Mouse (Mus musculus): ENCODE data around the gene Dpm2. TPM values are rescaled to one million over a fixed set of nuclear protein-coding genes. Genes with fewer than 3 reads are reported as not detected.

Dpm2 gene
- polyA plus RNA-seq (2014; fragmentation: Illumina TruSeq; extraction: RNeasy Lipid Tissue Mini Kit (QIAGEN cat#74804); ENCODE audit: low read depth, low replicate concordance) = 2.4 TPM

GRCm38 (mm10) chr2:32570698-32571494 is at the start of gene Dpm2:
TSS of gene Dpm2 (plus strand) at chr2:32570858.

DNA sequence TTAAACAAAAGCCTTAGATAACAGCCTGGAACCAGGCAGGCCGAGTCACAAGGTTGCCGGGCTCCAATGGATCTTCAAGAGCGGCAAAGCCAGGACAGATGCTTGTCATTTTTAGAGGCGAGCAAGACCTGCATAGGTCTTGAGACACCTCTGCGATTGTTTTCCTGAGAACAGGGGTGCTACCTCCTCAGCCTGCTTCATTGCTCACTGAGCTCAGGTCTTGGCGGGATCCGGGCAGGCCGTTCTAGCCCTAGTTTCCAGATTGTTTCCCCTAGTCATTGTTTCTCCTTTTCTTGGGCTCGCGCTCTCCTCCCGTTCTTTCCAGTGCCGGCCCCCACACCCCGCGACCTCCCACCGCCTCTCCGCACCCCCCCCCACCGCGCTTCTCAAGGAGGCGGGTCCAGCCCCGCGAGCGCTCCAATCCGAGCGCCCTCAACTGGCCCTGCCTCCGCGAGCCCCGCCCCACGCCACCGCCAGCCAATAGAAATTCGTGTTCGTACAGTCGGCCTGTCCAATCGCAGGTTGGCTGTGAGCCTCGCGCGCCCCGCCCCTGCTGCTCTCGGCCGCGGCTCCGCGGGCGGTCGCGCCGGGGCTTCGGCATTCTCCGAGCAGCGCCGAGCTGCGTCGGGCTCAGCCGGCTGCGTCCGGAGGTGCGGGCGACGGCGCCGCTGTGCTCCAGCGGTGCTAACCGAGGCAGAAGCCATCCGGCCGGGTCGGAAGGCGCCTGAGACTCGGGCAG is 35.8 kb upstream of the Dpm2 start, which contains the start of gene Fam102a:
Gene Fam102a, plus strand, starts transcription at position 600 of the 739 bp plus-strand sequence.

DNA sequence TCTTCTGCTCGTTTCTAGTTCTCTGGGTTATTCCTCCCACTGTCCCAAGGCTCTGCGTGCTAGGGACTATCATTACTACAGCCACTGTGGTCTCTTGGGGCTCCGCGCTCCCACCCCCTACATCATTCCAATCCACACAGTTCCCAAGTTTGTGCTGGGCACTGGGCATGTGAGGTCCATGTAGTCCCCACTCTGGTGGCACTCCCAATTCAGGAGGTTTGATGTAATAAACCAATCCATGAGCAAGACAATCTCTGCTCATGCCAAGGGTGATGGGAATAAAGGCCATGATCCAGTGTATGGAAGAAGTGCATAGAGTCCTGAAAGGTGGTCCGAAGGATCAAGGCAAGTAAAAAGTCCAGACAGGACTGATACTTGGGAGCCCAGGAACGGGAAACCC is 3.8 kb downstream of the Dpm2 start, which contains the start of gene Pip5kl1:
Gene Pip5kl1, plus strand, starts transcription at position 301 of the 400 bp plus-strand sequence.

GRCm38 (mm10) chr2:32575586-32576160 is 5.0 kb downstream of the Dpm2 start, which contains the start of gene 9430097D07Rik:
TSS of gene 9430097D07Rik (minus strand) at chr2:32575684.

DNA sequence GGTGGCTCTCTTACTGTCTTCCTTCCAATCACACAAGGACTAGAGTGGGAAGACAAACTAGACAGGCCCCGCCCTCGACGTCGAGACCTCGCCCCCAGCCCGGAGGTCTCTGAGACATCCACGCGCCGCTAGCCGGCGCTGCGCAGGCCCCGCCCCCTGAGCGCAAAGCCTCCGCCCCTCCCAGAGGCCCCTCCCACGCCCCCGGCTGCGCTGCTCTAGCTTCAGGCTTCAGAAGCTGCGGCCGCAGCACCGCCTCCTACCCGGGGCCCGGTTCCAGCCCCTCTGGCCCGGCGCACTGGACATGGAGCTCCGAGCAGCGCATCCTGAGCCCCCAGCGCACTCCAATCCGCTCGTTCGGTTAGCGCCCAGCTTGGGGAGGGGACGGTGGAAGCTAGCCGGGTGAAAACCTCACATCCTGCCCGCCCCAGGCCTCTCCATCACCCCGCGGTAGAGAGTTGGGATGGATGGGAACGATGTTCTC is 16.3 kb downstream of the Dpm2 start, which contains the start of gene St6galnac4:
Gene St6galnac4, plus strand, starts transcription at position 225 of the 481 bp plus-strand sequence.

GRCm38 (mm10) chr2:32599409-32599808 is 28.8 kb downstream of the Dpm2 start, which contains the start of gene St6galnac6:
TSS of gene St6galnac6 (plus strand) at chr2:32599709.

GRCm38 (mm10) chr2:32621517-32621859 is 50.8 kb downstream of the Dpm2 start, which contains the start of gene Ak1:
TSS of gene Ak1 (plus strand) at chr2:32621758.

Other genes starting within 250 kb of the Dpm2 start
- 8.1 TPM for gene Ciz1, start 218.5 kb upstream of the Dpm2 start, polyA plus RNA-seq (2014; fragmentation: Illumina TruSeq; extraction: RNeasy Lipid Tissue Mini Kit (QIAGEN cat#74804); ENCODE audit: low read depth, low replicate concordance)
- 2.3 TPM for gene Dnm1, start 217.5 kb upstream of the Dpm2 start, polyA plus RNA-seq (2014; fragmentation: Illumina TruSeq; extraction: RNeasy Lipid Tissue Mini Kit (QIAGEN cat#74804); ENCODE audit: low read depth, low replicate concordance)
- 10.9 TPM for gene 1110008P14Rik, start 188.9 kb upstream of the Dpm2 start, polyA plus RNA-seq (2014; fragmentation: Illumina TruSeq; extraction: RNeasy Lipid Tissue Mini Kit (QIAGEN cat#74804); ENCODE audit: low read depth, low replicate concordance)
- not detected for gene Lcn2, start 182.6 kb upstream of the Dpm2 start, polyA plus RNA-seq (2014; fragmentation: Illumina TruSeq; extraction: RNeasy Lipid Tissue Mini Kit (QIAGEN cat#74804); ENCODE audit: low read depth, low replicate concordance)
- gene Ptges2, start 175.0 kb upstream of the Dpm2 start, polyA plus RNA-seq (2014; fragmentation: Illumina TruSeq; extraction: RNeasy Lipid Tissue Mini Kit (QIAGEN cat#74804); ENCODE audit: low read depth, low replicate concordance) = 4.5 TPM
- gene Naif1, start 120.4 kb upstream of the Dpm2 start, polyA plus RNA-seq (2014; fragmentation: Illumina TruSeq; extraction: RNeasy Lipid Tissue Mini Kit (QIAGEN cat#74804); ENCODE audit: low read depth, low replicate concordance) = 0.82 TPM
- 10.1 TPM for gene Slc25a25, start 119.4 kb upstream of the Dpm2 start, polyA plus RNA-seq (2014; fragmentation: Illumina TruSeq; extraction: RNeasy Lipid Tissue Mini Kit (QIAGEN cat#74804); ENCODE audit: low read depth, low replicate concordance)
- gene Fam102a, start 35.5 kb upstream of the Dpm2 start, polyA plus RNA-seq (2014; fragmentation: Illumina TruSeq; extraction: RNeasy Lipid Tissue Mini Kit (QIAGEN cat#74804); ENCODE audit: low read depth, low replicate concordance) = 8.6 TPM
- gene Pip5kl1, start 3.9 kb downstream of the Dpm2 start, polyA plus RNA-seq (2014; fragmentation: Illumina TruSeq; extraction: RNeasy Lipid Tissue Mini Kit (QIAGEN cat#74804); ENCODE audit: low read depth, low replicate concordance) = not detected
- not detected for gene 9430097D07Rik, start 4.8 kb downstream of the Dpm2 start, polyA plus RNA-seq (2014; fragmentation: Illumina TruSeq; extraction: RNeasy Lipid Tissue Mini Kit (QIAGEN cat#74804); ENCODE audit: low read depth, low replicate concordance)
- 0.87 TPM for gene St6galnac4, start 16.2 kb downstream of the Dpm2 start, polyA plus RNA-seq (2014; fragmentation: Illumina TruSeq; extraction: RNeasy Lipid Tissue Mini Kit (QIAGEN cat#74804); ENCODE audit: low read depth, low replicate concordance)
- gene St6galnac6, start 28.9 kb downstream of the Dpm2 start, polyA plus RNA-seq (2014; fragmentation: Illumina TruSeq; extraction: RNeasy Lipid Tissue Mini Kit (QIAGEN cat#74804); ENCODE audit: low read depth, low replicate concordance) = 7.6 TPM
- gene Ak1, start 50.9 kb downstream of the Dpm2 start, polyA plus RNA-seq (2014; fragmentation: Illumina TruSeq; extraction: RNeasy Lipid Tissue Mini Kit (QIAGEN cat#74804); ENCODE audit: low read depth, low replicate concordance) = 9.0 TPM
- 3.0 TPM for gene Eng, start 75.7 kb downstream of the Dpm2 start, polyA plus RNA-seq (2014; fragmentation: Illumina TruSeq; extraction: RNeasy Lipid Tissue Mini Kit (QIAGEN cat#74804); ENCODE audit: low read depth, low replicate concordance)
- not detected for gene Fpgs, start 133.3 kb downstream of the Dpm2 start, polyA plus RNA-seq (2014; fragmentation: Illumina TruSeq; extraction: RNeasy Lipid Tissue Mini Kit (QIAGEN cat#74804); ENCODE audit: low read depth, low replicate concordance)
- gene Cdk9, start 142.2 kb downstream of the Dpm2 start, polyA plus RNA-seq (2014; fragmentation: Illumina TruSeq; extraction: RNeasy Lipid Tissue Mini Kit (QIAGEN cat#74804); ENCODE audit: low read depth, low replicate concordance) = 45.2 TPM
- 0.52 TPM for gene Sh2d3c, start 150.2 kb downstream of the Dpm2 start, polyA plus RNA-seq (2014; fragmentation: Illumina TruSeq; extraction: RNeasy Lipid Tissue Mini Kit (QIAGEN cat#74804); ENCODE audit: low read depth, low replicate concordance)
- gene 6330409D20Rik, start 170.2 kb downstream of the Dpm2 start, polyA plus RNA-seq (2014; fragmentation: Illumina TruSeq; extraction: RNeasy Lipid Tissue Mini Kit (QIAGEN cat#74804); ENCODE audit: low read depth, low replicate concordance) = not detected
- gene Tor2a, start 186.4 kb downstream of the Dpm2 start, polyA plus RNA-seq (2014; fragmentation: Illumina TruSeq; extraction: RNeasy Lipid Tissue Mini Kit (QIAGEN cat#74804); ENCODE audit: low read depth, low replicate concordance) = 0.64 TPM
- not detected for gene Ttc16, start 204.8 kb downstream of the Dpm2 start, polyA plus RNA-seq (2014; fragmentation: Illumina TruSeq; extraction: RNeasy Lipid Tissue Mini Kit (QIAGEN cat#74804); ENCODE audit: low read depth, low replicate concordance)
- 0.70 TPM for gene Ptrh1, start 204.9 kb downstream of the Dpm2 start, polyA plus RNA-seq (2014; fragmentation: Illumina TruSeq; extraction: RNeasy Lipid Tissue Mini Kit (QIAGEN cat#74804); ENCODE audit: low read depth, low replicate concordance)
- not detected for gene Cfap157, start 213.6 kb downstream of the Dpm2 start, polyA plus RNA-seq (2014; fragmentation: Illumina TruSeq; extraction: RNeasy Lipid Tissue Mini Kit (QIAGEN cat#74804); ENCODE audit: low read depth, low replicate concordance)